Comparison of ENCODE assay signal across 15 mouse cellular contexts in genomic region chr10:120319614-120320013, GRCm38 (mm10).
DNase-seq lines count a peak whose midpoint lies in the region; TF ChIP-seq lines count a peak whose summit lies in the region.
"Had no signal": no experiment of that assay in that cellular context is flagged by ENCODE, and none has a peak within 500 bp of the region (broad histone marks: within the 10 kb centered on the region; RNA-seq: fewer than 3 reads in every experiment).

No protein-coding gene starts in this region.

- H3K27ac ChIP-seq in kidney, adult 2 months (ENCODE audit: insufficient read depth, low read depth, low read length): no peak overlapping the region
- no peak overlapping the region for H3K27ac ChIP-seq in ES-Bruce4 (ENCODE audit: insufficient read depth, low read length)
- no peak overlapping the region for H3K27ac ChIP-seq in bone marrow, adult 2 months (ENCODE audit: control insufficient read depth, insufficient read depth, low read depth, low read length, poor library complexity)
- H3K27ac ChIP-seq: embryonic facial prominence, embryonic 12.5 days; heart, embryonic 10.5 days; midbrain, embryonic 15.5 days had no signal

- WGBS in kidney, adult 2 months: 93% methylated on average over 12 of the region's 12 CpGs
- 86% methylated on average over 12 of the region's 12 CpGs for WGBS in bone marrow, adult 2 months

- H3K4me3 ChIP-seq in kidney, adult 2 months (ENCODE audit: insufficient read depth, low read depth, low read length): no peak overlapping the region
- no peak overlapping the region for H3K4me3 ChIP-seq in ES-Bruce4 (ENCODE audit: low read depth, low read length)
- no peak overlapping the region for H3K4me3 ChIP-seq in bone marrow, adult 2 months (replicated peaks; ENCODE audit: control insufficient read depth, low read depth, low read length)
- H3K4me3 ChIP-seq: embryonic facial prominence, embryonic 12.5 days; heart, embryonic 10.5 days; midbrain, embryonic 15.5 days had no signal

- no peak for TF ChIP-seq POLR2A in kidney, adult 2 months (IDR thresholded peaks at IDR 0.05; ENCODE audit: low read depth, low read length)
- TF ChIP-seq POLR2A in ES-Bruce4 (IDR thresholded peaks at IDR 0.05; ENCODE audit: insufficient read depth, low read length): no peak
- TF ChIP-seq POLR2A in bone marrow, adult 2 months (IDR thresholded peaks at IDR 0.05; ENCODE audit: borderline replicate concordance, control insufficient read depth, low read depth, low read length): no peak

- DNase-seq in kidney, adult 2 months: no peak
- no peak for DNase-seq in kidney, adult 9 months
- peak; percentile 9 for DNase-seq in 3T3-L1 (ENCODE audit: low read depth, low spot score)
- DNase-seq in layer of hippocampus, postnatal 36 days: no peak
- DNase-seq in retina, postnatal 1 day: no peak
- DNase-seq: adrenal gland, postnatal 10 days; cerebellum, postnatal 36 days; gastrocnemius, postnatal 25 days; kidney, postnatal 10 days; right cerebral cortex, postnatal 14 days had no signal

- TF ChIP-seq CTCF in kidney, adult 2 months (conservative IDR thresholded peaks at IDR 0.05; ENCODE audit: insufficient read depth, insufficient read length, low read depth, low read length): 0 out of 2 replicates have a peak, but pooled peaks have one; percentile 24
- TF ChIP-seq CTCF in ES-Bruce4 (IDR thresholded peaks at IDR 0.05; ENCODE audit: low read depth, low read length): peak; percentile 56
- peak; percentile 49; the same call in 1 of the 2 replicates for TF ChIP-seq CTCF in bone marrow, adult 2 months (IDR thresholded peaks at IDR 0.05; ENCODE audit: control insufficient read depth, insufficient read depth, low read length)

- peaks cover 9% of the 10 kb centered on the region; the same call in 1 of the 2 replicates for H3K9me3 ChIP-seq in ES-Bruce4 (replicated peaks; ENCODE audit: control insufficient read depth, insufficient read depth, low read length, poor library complexity, severe bottlenecking)
- H3K9me3 ChIP-seq: embryonic facial prominence, embryonic 12.5 days; heart, embryonic 10.5 days had no signal

- H3K4me1 ChIP-seq in kidney, adult 2 months (ENCODE audit: control insufficient read depth, insufficient read depth, low read length): no peaks in the 10 kb centered on the region
- no peaks in the 10 kb centered on the region for H3K4me1 ChIP-seq in ES-Bruce4 (ENCODE audit: control insufficient read depth, insufficient read depth, low read length)
- no peaks in the 10 kb centered on the region; the same call in 1 of the 2 replicates for H3K4me1 ChIP-seq in bone marrow, adult 2 months (ENCODE audit: control insufficient read depth, insufficient read depth, low read length)
- H3K4me1 ChIP-seq: embryonic facial prominence, embryonic 12.5 days; heart, embryonic 10.5 days; midbrain, embryonic 15.5 days had no signal

- H3K36me3 ChIP-seq in kidney, adult 2 months (ENCODE audit: control insufficient read depth, insufficient read depth, low read length): no peaks in the 10 kb centered on the region
- H3K36me3 ChIP-seq in ES-Bruce4 (ENCODE audit: control insufficient read depth, insufficient read depth, low read length, poor library complexity, severe bottlenecking): no peaks in the 10 kb centered on the region
- H3K36me3 ChIP-seq: embryonic facial prominence, embryonic 12.5 days; heart, embryonic 10.5 days; midbrain, embryonic 15.5 days had no signal

- TF ChIP-seq EP300 in ES-Bruce4 (IDR thresholded peaks at IDR 0.05; ENCODE audit: insufficient read depth, low read depth, low read length): no peak

- no peaks in the 10 kb centered on the region; the same call in 1 of the 2 replicates for H3K27me3 ChIP-seq in kidney, adult 2 months (replicated peaks; ENCODE audit: control insufficient read depth, insufficient read depth, low read length)
- no peaks in the 10 kb centered on the region for H3K27me3 ChIP-seq in ES-Bruce4 (ENCODE audit: control insufficient read depth, insufficient read depth, low read length, poor library complexity, severe bottlenecking)
- H3K27me3 ChIP-seq: embryonic facial prominence, embryonic 12.5 days; midbrain, embryonic 15.5 days had no signal

- H3K9ac ChIP-seq in ES-Bruce4 (ENCODE audit: low read depth, poor library complexity, severe bottlenecking): no peak overlapping the region
- H3K9ac ChIP-seq: embryonic facial prominence, embryonic 12.5 days; midbrain, embryonic 15.5 days had no signal
